In genomic region chr4:153975768-153976167, GRCm38 (mm10) we compare ENCODE assay signal across 8 mouse cellular contexts. TPM values are rescaled to one million over a fixed set of nuclear protein-coding genes. Genes with fewer than 3 reads are reported as not detected.
DNase-seq lines count a peak whose midpoint lies in the region; ATAC-seq and TF ChIP-seq lines count a peak whose summit lies in the region.

No protein-coding gene starts in this region.

- TF ChIP-seq CTCF in layer of hippocampus, adult 2 months (conservative IDR thresholded peaks at IDR 0.05): no peak
- no peak for TF ChIP-seq CTCF in bone marrow, adult 2 months (IDR thresholded peaks at IDR 0.05; ENCODE audit: control insufficient read depth, insufficient read depth, low read length)
- peak; percentile 24; the same call in 1 of the 2 replicates for TF ChIP-seq CTCF in midbrain, postnatal 0 days (IDR thresholded peaks at IDR 0.05)

- H3K36me3 ChIP-seq in hindbrain, embryonic 15.5 days: peaks cover 26% of the 10 kb centered on the region
- H3K36me3 ChIP-seq in midbrain, postnatal 0 days (ENCODE audit: insufficient read depth, low read length): peaks cover 28% of the 10 kb centered on the region

- peak overlapping the region; percentile 79 for H3K4me2 ChIP-seq in hindbrain, embryonic 15.5 days
- peak overlapping the region; percentile 88 for H3K4me2 ChIP-seq in midbrain, postnatal 0 days (ENCODE audit: low read depth, low read length, poor library complexity, severe bottlenecking)

- peak overlapping the region; percentile 89 for H3K4me3 ChIP-seq in layer of hippocampus, adult 2 months
- H3K4me3 ChIP-seq in bone marrow, adult 2 months (replicated peaks; ENCODE audit: control insufficient read depth, low read depth, low read length): peak overlapping the region; percentile 83
- peak overlapping the region; percentile 99 for H3K4me3 ChIP-seq in hindbrain, embryonic 15.5 days
- peak overlapping the region; percentile 96 for H3K4me3 ChIP-seq in midbrain, postnatal 0 days (ENCODE audit: low read depth, low read length)

- H3K9ac ChIP-seq in hindbrain, embryonic 15.5 days: peak overlapping the region; percentile 95
- peak overlapping the region; percentile 79 for H3K9ac ChIP-seq in midbrain, postnatal 0 days (replicated peaks; ENCODE audit: low read length, poor library complexity, severe bottlenecking)

- WGBS in bone marrow, adult 2 months: 28% methylated on average over 6 of the region's 6 CpGs
- WGBS in hindbrain, embryonic 15.5 days: 40% methylated on average over 6 of the region's 6 CpGs
- WGBS in midbrain, postnatal 0 days: 29% methylated on average over 6 of the region's 6 CpGs

- no peak for DNase-seq in layer of hippocampus, adult 2 months (ENCODE audit: low spot score in 2 of 2)
- DNase-seq in layer of hippocampus, adult 18-20 months (ENCODE audit: low spot score in 2 of 2): no peak
- DNase-seq in midbrain, postnatal 0 days (ENCODE audit: low spot score): no peak
- DNase-seq in urinary bladder, adult 2 months (ENCODE audit: low spot score): no peak
- DNase-seq in spleen, postnatal 14 days (ENCODE audit: low spot score in 2 of 2): no peak
- DNase-seq in left cerebral cortex, adult 18-20 months (ENCODE audit: low spot score in 2 of 2): no peak

- H3K4me1 ChIP-seq in bone marrow, adult 2 months (ENCODE audit: control insufficient read depth, insufficient read depth, low read length): peaks cover 1% of the 10 kb centered on the region; the same call in 1 of the 2 replicates
- peaks cover 40% of the 10 kb centered on the region for H3K4me1 ChIP-seq in hindbrain, embryonic 15.5 days (replicated peaks)
- H3K4me1 ChIP-seq in midbrain, postnatal 0 days (ENCODE audit: insufficient read depth, low read length): peaks cover 9% of the 10 kb centered on the region; the same call in 1 of the 2 replicates

- ATAC-seq in hindbrain, embryonic 15.5 days (ENCODE audit: low FRiP score, low read depth): no peak
- ATAC-seq in midbrain, postnatal 0 days (ENCODE audit: low FRiP score): no peak

- TF ChIP-seq POLR2A in bone marrow, adult 2 months (IDR thresholded peaks at IDR 0.05; ENCODE audit: borderline replicate concordance, control insufficient read depth, low read depth, low read length): no peak

- H3K27ac ChIP-seq in layer of hippocampus, adult 2 months: peak overlapping the region; percentile 95
- no peak overlapping the region for H3K27ac ChIP-seq in bone marrow, adult 2 months (ENCODE audit: control insufficient read depth, insufficient read depth, low read depth, low read length, poor library complexity)
- no peak overlapping the region for H3K27ac ChIP-seq in hindbrain, embryonic 15.5 days (replicated peaks)
- H3K27ac ChIP-seq in midbrain, postnatal 0 days (ENCODE audit: low read depth, low read length): no peak overlapping the region

- H3K9me3 ChIP-seq in hindbrain, embryonic 15.5 days: no peaks in the 10 kb centered on the region
- no peaks in the 10 kb centered on the region for H3K9me3 ChIP-seq in midbrain, postnatal 0 days (ENCODE audit: low read length)

- no peaks in the 10 kb centered on the region for H3K27me3 ChIP-seq in hindbrain, embryonic 15.5 days
- no peaks in the 10 kb centered on the region for H3K27me3 ChIP-seq in midbrain, postnatal 0 days (ENCODE audit: insufficient read depth, low read length)

RNA-seq across cellular contexts. Expression of gene Cep104, which starts 0.8 kb away (rescaled TPM):
- total RNA-seq in layer of hippocampus, adult 2 months (2021): 10 to 100 TPM; 31.6 to 34.8 TPM
- total RNA-seq in layer of hippocampus, adult 18-20 months (2021): 10 to 100 TPM; 31.2 to 32.3 TPM
- polyA plus RNA-seq in bone marrow, adult 2 months (2011; ENCODE audit: insufficient read depth, insufficient read length, low replicate concordance, missing spikeins): 7.9 and 11.1 TPM in 2 replicates
- 19.8 and 20.3 TPM in 2 replicates for polyA plus RNA-seq in hindbrain, embryonic 15.5 days (2015; fragmentation: Nextera tagmentation; extraction: Ambion mirVana)
- total RNA-seq in midbrain, postnatal 0 days (2014; rRNA removed): 9.6 and 11.6 TPM in 2 replicates
- polyA plus RNA-seq in midbrain, postnatal 0 days (2015; fragmentation: Nextera tagmentation; extraction: Ambion mirVana): 11.7 and 12.0 TPM in 2 replicates
- 9.9 and 14.0 TPM in 2 replicates for polyA plus RNA-seq in urinary bladder, adult 2 months (2012; rRNA removed)
- 10 to 100 TPM; 33.2 to 33.9 TPM for total RNA-seq in left cerebral cortex, adult 18-20 months (2021)

RNA-seq across cellular contexts. Expression of gene Dffb, which starts 0.8 kb away (rescaled TPM):
- total RNA-seq in layer of hippocampus, adult 2 months (2021): 10 to 100 TPM; 17.2 to 18.3 TPM
- 10 to 100 TPM; 11.1 to 12.7 TPM for total RNA-seq in layer of hippocampus, adult 18-20 months (2021)
- 5.7 and 15.7 TPM in 2 replicates for polyA plus RNA-seq in bone marrow, adult 2 months (2011; ENCODE audit: insufficient read depth, insufficient read length, low replicate concordance, missing spikeins)
- polyA plus RNA-seq in hindbrain, embryonic 15.5 days (2015; fragmentation: Nextera tagmentation; extraction: Ambion mirVana): 8.3 and 10.2 TPM in 2 replicates
- 19.8 and 20.8 TPM in 2 replicates for total RNA-seq in midbrain, postnatal 0 days (2014; rRNA removed)
- 9.7 and 10.1 TPM in 2 replicates for polyA plus RNA-seq in midbrain, postnatal 0 days (2015; fragmentation: Nextera tagmentation; extraction: Ambion mirVana)
- polyA plus RNA-seq in urinary bladder, adult 2 months (2012; rRNA removed): 10.5 and 14.1 TPM in 2 replicates
- 10 to 100 TPM; 12.7 to 14.8 TPM for total RNA-seq in left cerebral cortex, adult 18-20 months (2021)

RNA-seq across cellular contexts. Expression of gene A430005L14Rik, which starts 18.7 kb away (rescaled TPM):
- total RNA-seq in layer of hippocampus, adult 2 months (2021): 10 to 100 TPM; 25.5 to 28.8 TPM
- 10 to 100 TPM; 24.6 to 25.5 TPM for total RNA-seq in layer of hippocampus, adult 18-20 months (2021)
- 60.4 and 78.7 TPM in 2 replicates for polyA plus RNA-seq in bone marrow, adult 2 months (2011; ENCODE audit: insufficient read depth, insufficient read length, low replicate concordance, missing spikeins)
- polyA plus RNA-seq in hindbrain, embryonic 15.5 days (2015; fragmentation: Nextera tagmentation; extraction: Ambion mirVana): 51.7 and 54.6 TPM in 2 replicates
- 31.3 and 38.4 TPM in 2 replicates for total RNA-seq in midbrain, postnatal 0 days (2014; rRNA removed)
- polyA plus RNA-seq in midbrain, postnatal 0 days (2015; fragmentation: Nextera tagmentation; extraction: Ambion mirVana): 46.1 and 50.4 TPM in 2 replicates
- polyA plus RNA-seq in urinary bladder, adult 2 months (2012; rRNA removed): 31.4 and 40.4 TPM in 2 replicates
- total RNA-seq in left cerebral cortex, adult 18-20 months (2021): 10 to 100 TPM; 25.3 to 25.6 TPM

RNA-seq across cellular contexts. Expression of gene Lrrc47, which starts 35.8 kb away (rescaled TPM):
- 10 to 100 TPM; 65.4 to 70.3 TPM for total RNA-seq in layer of hippocampus, adult 2 months (2021)
- total RNA-seq in layer of hippocampus, adult 18-20 months (2021): 10 to 100 TPM; 55.6 to 68.0 TPM
- polyA plus RNA-seq in bone marrow, adult 2 months (2011; ENCODE audit: insufficient read depth, insufficient read length, low replicate concordance, missing spikeins): 26.3 and 28.8 TPM in 2 replicates
- 21.3 and 22.0 TPM in 2 replicates for polyA plus RNA-seq in hindbrain, embryonic 15.5 days (2015; fragmentation: Nextera tagmentation; extraction: Ambion mirVana)
- 24.9 and 28.1 TPM in 2 replicates for total RNA-seq in midbrain, postnatal 0 days (2014; rRNA removed)
- 15.8 and 22.6 TPM in 2 replicates for polyA plus RNA-seq in midbrain, postnatal 0 days (2015; fragmentation: Nextera tagmentation; extraction: Ambion mirVana)
- 26.7 and 28.7 TPM in 2 replicates for polyA plus RNA-seq in urinary bladder, adult 2 months (2012; rRNA removed)
- 10 to 100 TPM; 59.7 to 69.2 TPM for total RNA-seq in left cerebral cortex, adult 18-20 months (2021)

RNA-seq across cellular contexts. Expression of gene Smim1, which starts 50.3 kb away (rescaled TPM):
- 1 to 10 TPM; 6.3 to 7.8 TPM for total RNA-seq in layer of hippocampus, adult 2 months (2021)
- 10 to 100 TPM; 10.3 to 12.5 TPM for total RNA-seq in layer of hippocampus, adult 18-20 months (2021)
- polyA plus RNA-seq in bone marrow, adult 2 months (2011; ENCODE audit: insufficient read depth, insufficient read length, low replicate concordance, missing spikeins): 67.7 and 73.2 TPM in 2 replicates
- polyA plus RNA-seq in hindbrain, embryonic 15.5 days (2015; fragmentation: Nextera tagmentation; extraction: Ambion mirVana): 10.8 and 13.6 TPM in 2 replicates
- total RNA-seq in midbrain, postnatal 0 days (2014; rRNA removed): 13.4 and 20.6 TPM in 2 replicates
- polyA plus RNA-seq in midbrain, postnatal 0 days (2015; fragmentation: Nextera tagmentation; extraction: Ambion mirVana): 12.9 and 14.6 TPM in 2 replicates
- 46.9 and 48.1 TPM in 2 replicates for polyA plus RNA-seq in urinary bladder, adult 2 months (2012; rRNA removed)
- 10 to 100 TPM; 10.0 to 15.0 TPM for total RNA-seq in left cerebral cortex, adult 18-20 months (2021)
